Mouse (Mus musculus) C2C12 (cell line): ENCODE measurements at regions not wholly inside any gene's neighbourhood (a gene's known extent, or its start where the extent isn't known, plus 50 kb on each side); places are given as distances from the start of the nearest gene placed in this dataset.

Experiments used
- H3K27me3 ChIP-seq: one replicate; pipeline ENCODE4 v1.6.1; 2011; ENCODE audit not compliant: control insufficient read depth, insufficient read depth, insufficient read length
- H3K36me3 ChIP-seq: one replicate; pipeline ENCODE4 v1.6.1; 2011; ENCODE audit not compliant: control insufficient read depth, insufficient read depth
- H3K4me3 ChIP-seq: one replicate; pipeline ENCODE4 v1.5.1; 2011; ENCODE audit warnings: mild to moderate bottlenecking, control low read depth; ENCODE audit not compliant: poor library complexity, insufficient read depth, severe bottlenecking
- H3K79me2 ChIP-seq: one replicate; pipeline ENCODE4 v1.6.1; 2011; ENCODE audit not compliant: control insufficient read depth, insufficient read depth
- H3K79me3 ChIP-seq: one replicate; pipeline ENCODE4 v1.6.1; 2011; ENCODE audit warnings: low read depth, control low read depth
- H3ac ChIP-seq: one replicate; pipeline ENCODE3; 2011; ENCODE audit warnings: low read depth; ENCODE audit not compliant: control insufficient read depth, insufficient read length
- CEBPB ChIP-seq: IDR thresholded peaks from one replicate; pipeline ENCODE4 v1.6.1; 2011; ENCODE audit warnings: low read depth, mild to moderate bottlenecking, control low read depth, moderate library complexity
- CTCF ChIP-seq: IDR thresholded peaks from one replicate; pipeline ENCODE4 v1.5.1; 2011; ENCODE audit not compliant: control insufficient read depth, insufficient read depth, insufficient read length
- FOSL1 ChIP-seq: IDR thresholded peaks from one replicate; pipeline ENCODE4 v1.8.0; 2011; ENCODE audit warnings: mild to moderate bottlenecking, low read length; ENCODE audit not compliant: poor library complexity, insufficient read depth, severe bottlenecking
- MAX ChIP-seq: IDR thresholded peaks from one replicate; pipeline ENCODE4 v1.6.1; 2011; ENCODE audit warnings: mild to moderate bottlenecking, control low read depth
- MYOD1 ChIP-seq: IDR thresholded peaks from one replicate; pipeline ENCODE4 v1.6.1; 2011; ENCODE audit warnings: low read depth; ENCODE audit not compliant: control insufficient read depth, insufficient read length
- MYOG ChIP-seq: IDR thresholded peaks from one replicate; pipeline ENCODE4 v1.6.1; 2011; ENCODE audit not compliant: control insufficient read depth, insufficient read length; ENCODE audit errors: extremely low read depth
- USF1 ChIP-seq: IDR thresholded peaks from one replicate; pipeline ENCODE4 v1.6.1; 2011; ENCODE audit warnings: low read depth, mild to moderate bottlenecking, control low read depth, moderate library complexity

DNA sequence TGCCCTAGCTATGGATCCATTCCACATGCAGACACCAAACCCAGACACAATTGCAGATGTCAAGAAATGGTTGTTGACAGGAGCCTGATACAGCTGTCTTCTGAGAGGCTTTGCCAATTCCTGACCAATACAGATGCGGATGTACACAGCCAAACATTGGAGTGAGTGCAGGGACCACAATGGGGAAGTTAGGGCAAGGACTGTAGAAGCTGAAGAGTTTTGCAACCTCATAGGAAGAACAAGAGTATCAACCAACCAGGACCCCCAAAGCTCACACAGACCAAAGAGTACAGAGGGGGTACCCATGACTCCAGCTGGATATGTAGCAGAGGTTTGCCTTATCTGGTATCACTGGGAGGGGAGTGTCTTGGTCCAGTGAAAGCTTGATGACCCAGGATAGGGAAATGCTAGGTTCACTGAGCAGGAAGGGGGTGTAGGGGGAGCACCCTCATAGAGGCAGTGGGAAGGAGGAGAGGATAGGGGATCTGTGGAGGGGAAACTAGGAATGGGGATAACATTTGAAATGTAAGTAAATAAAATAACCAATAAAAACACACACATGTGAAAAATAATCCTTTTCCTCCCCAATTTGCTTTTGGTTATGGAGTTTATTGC lies 86.6 kb upstream of the Nxt1 start:
- Histone ChIP-seq H3K79me2 (no peaks in the 10 kb centered on the region), H3K4me3 (no peak overlapping the region), H3ac (no peak overlapping the region), H3K27me3 (no peaks in the 10 kb centered on the region), H3K79me3 (no peaks in the 10 kb centered on the region), H3K36me3 (no peaks in the 10 kb centered on the region)
- TF ChIP-seq CTCF = no peak
- TF ChIP-seq FOSL1 = no peak
- no peak for TF ChIP-seq USF1
- no peak for TF ChIP-seq MYOD1
- TF ChIP-seq CEBPB = no peak
- no peak for TF ChIP-seq MYOG
- no peak for TF ChIP-seq MAX

DNA sequence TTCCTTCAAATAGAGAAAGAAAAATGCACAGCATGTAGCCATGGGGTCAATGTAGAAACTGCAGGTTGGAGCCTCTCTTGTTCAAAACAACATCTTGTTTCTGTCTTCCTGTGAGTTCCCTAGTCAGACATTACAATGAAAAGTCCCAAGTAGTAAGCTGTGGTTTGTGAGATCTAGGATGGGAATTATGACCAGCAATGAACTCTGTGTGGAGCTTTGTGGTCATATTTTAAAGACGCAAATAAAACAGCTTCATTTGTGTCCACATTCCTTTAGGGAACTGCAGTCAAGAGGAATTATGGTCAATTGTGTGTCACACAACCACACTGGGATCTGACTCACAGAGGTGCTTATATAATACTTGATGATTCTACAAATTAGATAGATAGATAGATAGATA lies 90.2 kb upstream of the Nxt1 start:
- H3K79me3 ChIP-seq = no peaks in the 10 kb centered on the region
- H3K27me3 ChIP-seq = no peaks in the 10 kb centered on the region
- H3K79me2 ChIP-seq = no peaks in the 10 kb centered on the region
- H3ac ChIP-seq = no peak overlapping the region
- TF ChIP-seq FOSL1 (no peak), MYOD1 (no peak), MYOG (no peak), CTCF (no peak), USF1 (no peak), MAX (no peak), CEBPB (no peak)
- H3K4me3 ChIP-seq = no peak overlapping the region
- H3K36me3 ChIP-seq = no peaks in the 10 kb centered on the region

DNA sequence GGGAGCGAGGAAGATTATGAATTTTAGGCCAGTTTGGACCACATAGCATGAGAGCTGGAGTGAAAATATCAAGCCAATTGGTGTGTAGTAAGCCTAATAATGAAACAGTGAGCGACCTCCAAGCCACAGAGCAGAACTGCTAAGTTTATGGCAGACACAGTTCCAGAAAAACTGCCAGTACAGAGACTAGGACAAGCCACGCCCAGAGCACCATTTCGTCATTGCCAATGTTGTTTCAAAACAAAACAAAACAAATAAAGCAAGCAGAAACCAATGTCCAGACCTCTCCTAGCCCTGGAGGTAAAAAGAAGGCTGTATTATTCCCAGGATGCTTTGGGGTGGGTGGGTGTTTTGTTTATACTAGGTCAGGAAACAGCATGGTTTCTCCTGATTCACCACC lies 90.7 kb upstream of the Nxt1 start:
- Histone ChIP-seq H3ac (no peak overlapping the region), H3K79me2 (no peaks in the 10 kb centered on the region), H3K4me3 (no peak overlapping the region), H3K27me3 (no peaks in the 10 kb centered on the region), H3K36me3 (no peaks in the 10 kb centered on the region), H3K79me3 (no peaks in the 10 kb centered on the region)
- TF ChIP-seq CEBPB = no peak
- no peak for TF ChIP-seq USF1
- no peak for TF ChIP-seq MAX
- no peak for TF ChIP-seq MYOD1
- no peak for TF ChIP-seq CTCF
- no peak for TF ChIP-seq FOSL1
- TF ChIP-seq MYOG = no peak

DNA sequence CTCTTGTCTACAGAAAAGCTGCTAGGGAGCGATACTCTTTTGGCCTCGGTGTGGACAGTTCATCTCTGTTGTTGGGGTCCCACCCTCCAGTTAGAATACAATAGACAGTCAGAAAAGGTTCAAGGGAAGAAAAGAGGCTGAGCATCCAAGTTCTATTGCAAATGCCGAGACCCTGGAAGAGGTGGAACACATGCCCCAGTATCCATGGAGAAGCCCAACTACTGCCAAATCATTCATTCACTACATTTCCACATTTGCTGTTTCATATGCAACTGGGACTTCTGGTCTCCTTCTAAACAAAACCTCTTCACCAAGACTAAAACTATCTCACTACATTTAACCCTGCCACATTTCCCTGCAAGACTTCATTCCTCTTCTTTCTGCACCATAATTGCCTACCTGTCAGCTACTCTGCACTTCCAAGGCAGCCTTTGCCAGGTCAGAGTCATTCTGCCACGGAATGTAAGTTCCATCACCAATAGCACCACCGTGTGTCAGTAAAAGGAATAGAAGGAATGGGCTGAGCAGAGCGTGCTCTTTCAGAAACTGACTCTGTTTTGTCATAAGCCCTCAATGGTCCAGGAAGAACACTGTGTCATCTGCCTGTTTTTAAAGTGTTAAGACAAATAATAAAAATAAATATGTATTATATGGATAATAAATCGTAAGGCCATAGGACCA lies 92.0 kb upstream of the Nxt1 start:
- Histone ChIP-seq H3K27me3 (no peaks in the 10 kb centered on the region), H3ac (no peak overlapping the region), H3K79me2 (no peaks in the 10 kb centered on the region), H3K36me3 (no peaks in the 10 kb centered on the region), H3K79me3 (no peaks in the 10 kb centered on the region), H3K4me3 (no peak overlapping the region)
- TF ChIP-seq MYOD1 = no peak
- TF ChIP-seq CTCF = peak; percentile 31

DNA sequence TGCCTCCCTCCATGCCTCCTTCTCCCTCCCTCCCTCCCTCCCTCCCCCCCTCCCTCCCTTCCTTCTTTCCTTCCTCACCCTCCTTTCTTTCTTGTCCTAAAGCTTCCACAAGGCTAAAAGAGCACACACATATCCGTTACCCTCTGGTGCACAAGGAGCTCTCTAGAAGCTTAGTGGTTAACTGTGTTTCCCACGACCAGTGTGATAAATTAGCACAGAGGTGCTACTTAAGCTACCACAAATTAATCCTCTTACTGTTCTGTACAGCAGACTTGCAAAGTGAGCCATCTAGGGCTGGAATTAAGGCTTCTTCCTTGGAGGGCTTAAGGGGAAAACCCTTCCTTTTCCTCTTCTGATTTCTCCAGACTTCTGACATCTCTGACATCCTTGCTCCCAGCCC lies 92.8 kb upstream of the Nxt1 start:
- Histone ChIP-seq H3K79me2 (no peaks in the 10 kb centered on the region), H3K79me3 (no peaks in the 10 kb centered on the region), H3K36me3 (no peaks in the 10 kb centered on the region), H3ac (no peak overlapping the region), H3K27me3 (no peaks in the 10 kb centered on the region), H3K4me3 (no peak overlapping the region)
- TF ChIP-seq FOSL1 = no peak
- TF ChIP-seq USF1 = no peak
- TF ChIP-seq MYOD1 = no peak
- TF ChIP-seq CEBPB = no peak
- no peak for TF ChIP-seq CTCF
- no peak for TF ChIP-seq MYOG
- TF ChIP-seq MAX = no peak

DNA sequence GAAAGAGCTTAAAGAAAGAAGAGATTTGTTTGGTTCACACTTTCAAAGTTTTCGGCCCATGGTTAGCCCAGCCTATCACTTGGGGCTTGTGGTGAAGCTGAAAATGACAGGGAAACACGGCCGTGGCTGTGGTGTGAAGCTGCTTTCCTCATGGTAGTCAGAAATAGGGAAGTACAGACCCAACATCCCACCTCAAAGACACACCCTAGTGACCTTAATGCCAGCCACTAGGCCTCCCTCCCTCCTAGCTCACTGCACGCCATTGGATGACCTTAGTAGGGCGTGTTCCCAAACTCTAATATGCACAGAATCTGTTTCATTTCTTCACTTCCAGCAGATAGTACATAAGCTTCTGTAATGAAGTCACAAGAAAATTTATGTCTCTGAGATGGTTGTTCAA lies 93.4 kb upstream of the Nxt1 start:
- H3K36me3 ChIP-seq = no peaks in the 10 kb centered on the region
- no peaks in the 10 kb centered on the region for H3K79me2 ChIP-seq
- no peak overlapping the region for H3K4me3 ChIP-seq
- no peaks in the 10 kb centered on the region for H3K27me3 ChIP-seq
- no peaks in the 10 kb centered on the region for H3K79me3 ChIP-seq
- no peak for TF ChIP-seq MYOD1
- TF ChIP-seq MYOG = no peak
- TF ChIP-seq CEBPB = no peak
- no peak overlapping the region for H3ac ChIP-seq
